Mouse (Mus musculus): ENCODE results near the gene Tm4sf4.

Tm4sf4 gene

DNA sequence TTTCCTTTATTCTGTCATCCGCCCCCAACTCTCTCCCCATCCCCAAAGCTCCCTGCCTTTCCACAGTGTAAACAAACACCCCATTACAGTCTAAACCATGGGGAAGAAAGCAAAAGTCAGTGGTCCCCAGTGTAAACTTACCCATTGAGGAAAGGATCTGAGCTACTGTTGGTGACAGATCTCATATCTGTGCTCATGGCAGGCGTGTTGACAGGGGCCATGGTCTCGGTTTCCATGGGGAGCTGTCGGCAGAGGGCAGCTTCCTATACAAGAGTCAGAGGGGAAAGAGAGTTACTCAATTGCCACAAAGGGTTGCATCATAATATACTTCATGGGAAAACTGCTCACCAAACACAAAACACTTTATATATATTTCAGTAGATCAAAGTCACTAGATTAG is 38.2 kb downstream of the Tm4sf4 start:
- H3K36me3 ChIP-seq (ENCODE audit: insufficient read depth, low read length), result peaks cover 14% of the 10 kb centered on the region; the same call in 1 of the 2 replicates
- H3K9me3 ChIP-seq (ENCODE audit: low read length), result no peaks in the 10 kb centered on the region
- H3K27me3 ChIP-seq (ENCODE audit: insufficient read depth, low read length), result no peaks in the 10 kb centered on the region

DNA sequence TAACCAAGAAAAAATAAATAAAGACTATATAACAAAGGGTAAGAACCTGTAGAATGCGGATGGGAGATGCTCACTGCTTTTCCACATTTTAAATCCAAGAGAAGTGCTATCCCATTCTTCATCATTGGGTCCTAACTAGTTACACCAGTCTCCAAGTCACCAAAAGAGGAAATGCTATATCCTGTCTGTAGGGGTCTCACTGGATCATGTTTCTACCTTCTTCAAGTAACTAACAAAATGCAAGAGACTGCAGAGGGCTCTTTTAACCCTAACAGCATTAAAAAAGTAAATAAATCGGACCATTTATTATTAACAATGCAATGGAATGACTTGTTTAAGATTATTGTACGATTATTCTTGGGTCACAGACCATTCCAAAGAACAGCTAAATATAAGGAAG is 41.2 kb downstream of the Tm4sf4 start:
- Histone ChIP-seq H3K36me3 (ENCODE audit: insufficient read depth, low read length) (peaks cover 10% of the 10 kb centered on the region; the same call in 1 of the 2 replicates), H3K27me3 (ENCODE audit: insufficient read depth, low read length) (no peaks in the 10 kb centered on the region), H3K4me1 (replicated peaks; ENCODE audit: low read depth, low read length) (peaks cover 12% of the 10 kb centered on the region), H3K9me3 (ENCODE audit: low read length) (no peaks in the 10 kb centered on the region), H3K4me3 (replicated peaks; ENCODE audit: low read length) (no peak overlapping the region)
- TF ChIP-seq CTCF (conservative IDR thresholded peaks at IDR 0.05; ENCODE audit: low read length) (0 out of 2 replicates have a peak, but pooled peaks have one; percentile 12), NANOG (IDR thresholded peaks at IDR 0.05; ENCODE audit: borderline replicate concordance, low read length) (no peak), POU5F1 (IDR thresholded peaks at IDR 0.05; ENCODE audit: borderline replicate concordance, low read length) (no peak)

More for the DNA sequence above, 38.2 kb downstream of the Tm4sf4 start:
- Histone ChIP-seq H3K4me3 (replicated peaks; ENCODE audit: low read length) (no peak overlapping the region), H3K4me1 (replicated peaks; ENCODE audit: low read depth, low read length) (no peaks in the 10 kb centered on the region)
- no peak for TF ChIP-seq CTCF (conservative IDR thresholded peaks at IDR 0.05; ENCODE audit: low read length)
- TF ChIP-seq NANOG (IDR thresholded peaks at IDR 0.05; ENCODE audit: borderline replicate concordance, low read length), result no peak
- no peak for TF ChIP-seq POU5F1 (IDR thresholded peaks at IDR 0.05; ENCODE audit: borderline replicate concordance, low read length)

DNA sequence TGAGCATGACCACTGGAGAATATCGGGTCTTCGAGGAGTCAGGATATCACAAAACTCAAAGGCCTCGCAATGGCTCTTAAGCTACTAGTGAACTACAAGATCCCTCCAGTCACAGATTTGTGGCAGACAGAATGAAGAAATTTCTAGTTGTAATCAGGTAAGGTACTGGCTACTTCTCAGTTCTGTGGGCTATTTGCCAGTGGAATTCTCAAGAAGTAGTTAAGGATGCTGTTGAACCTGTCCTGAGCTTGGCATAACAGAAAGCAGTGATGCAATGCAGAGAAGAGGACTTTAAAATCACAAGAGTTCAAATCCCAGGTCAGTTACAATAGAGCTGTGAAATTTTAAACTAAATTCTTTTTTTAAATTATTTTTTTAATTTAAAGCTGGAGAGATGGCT is 44.2 kb downstream of the Tm4sf4 start:
- Histone ChIP-seq H3K4me1 (replicated peaks; ENCODE audit: low read depth, low read length) (peaks cover 30% of the 10 kb centered on the region), H3K4me3 (replicated peaks; ENCODE audit: low read length) (no peak overlapping the region), H3K36me3 (ENCODE audit: insufficient read depth, low read length) (no peaks in the 10 kb centered on the region), H3K27me3 (ENCODE audit: insufficient read depth, low read length) (no peaks in the 10 kb centered on the region), H3K9me3 (ENCODE audit: low read length) (no peaks in the 10 kb centered on the region)
- TF ChIP-seq CTCF (conservative IDR thresholded peaks at IDR 0.05; ENCODE audit: low read length) (no peak), NANOG (IDR thresholded peaks at IDR 0.05; ENCODE audit: borderline replicate concordance, low read length) (no peak), POU5F1 (IDR thresholded peaks at IDR 0.05; ENCODE audit: borderline replicate concordance, low read length) (no peak)

DNA sequence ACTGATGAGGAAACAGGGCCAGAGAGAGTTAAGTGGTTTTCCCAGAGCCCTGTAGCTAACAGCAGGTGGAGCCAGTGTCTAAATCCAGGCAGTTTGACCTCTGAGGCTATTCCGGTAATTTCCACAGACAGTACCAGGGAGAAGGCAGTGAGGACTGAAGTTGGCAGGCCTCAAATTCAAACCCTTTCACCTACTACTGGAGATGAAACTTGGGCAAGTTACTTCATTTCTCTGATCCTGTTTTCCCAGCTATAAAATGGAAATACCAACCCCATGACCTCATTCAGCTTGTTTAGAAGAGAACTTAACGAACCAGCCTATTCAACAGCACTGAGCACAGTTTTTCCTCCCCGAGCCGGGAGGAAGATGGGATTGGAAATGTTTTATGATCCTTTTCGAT is 45.2 kb downstream of the Tm4sf4 start:
- Histone ChIP-seq H3K27me3 (ENCODE audit: insufficient read depth, low read length) (no peaks in the 10 kb centered on the region), H3K4me1 (replicated peaks; ENCODE audit: low read depth, low read length) (peaks cover 33% of the 10 kb centered on the region), H3K36me3 (ENCODE audit: insufficient read depth, low read length) (no peaks in the 10 kb centered on the region), H3K4me3 (replicated peaks; ENCODE audit: low read length) (peak overlapping the region; percentile 18; the same call in 1 of the 2 replicates), H3K9me3 (ENCODE audit: low read length) (no peaks in the 10 kb centered on the region)
- TF ChIP-seq CTCF (conservative IDR thresholded peaks at IDR 0.05; ENCODE audit: low read length) (peak; percentile 34), NANOG (IDR thresholded peaks at IDR 0.05; ENCODE audit: borderline replicate concordance, low read length) (no peak), POU5F1 (IDR thresholded peaks at IDR 0.05; ENCODE audit: borderline replicate concordance, low read length) (no peak)

DNA sequence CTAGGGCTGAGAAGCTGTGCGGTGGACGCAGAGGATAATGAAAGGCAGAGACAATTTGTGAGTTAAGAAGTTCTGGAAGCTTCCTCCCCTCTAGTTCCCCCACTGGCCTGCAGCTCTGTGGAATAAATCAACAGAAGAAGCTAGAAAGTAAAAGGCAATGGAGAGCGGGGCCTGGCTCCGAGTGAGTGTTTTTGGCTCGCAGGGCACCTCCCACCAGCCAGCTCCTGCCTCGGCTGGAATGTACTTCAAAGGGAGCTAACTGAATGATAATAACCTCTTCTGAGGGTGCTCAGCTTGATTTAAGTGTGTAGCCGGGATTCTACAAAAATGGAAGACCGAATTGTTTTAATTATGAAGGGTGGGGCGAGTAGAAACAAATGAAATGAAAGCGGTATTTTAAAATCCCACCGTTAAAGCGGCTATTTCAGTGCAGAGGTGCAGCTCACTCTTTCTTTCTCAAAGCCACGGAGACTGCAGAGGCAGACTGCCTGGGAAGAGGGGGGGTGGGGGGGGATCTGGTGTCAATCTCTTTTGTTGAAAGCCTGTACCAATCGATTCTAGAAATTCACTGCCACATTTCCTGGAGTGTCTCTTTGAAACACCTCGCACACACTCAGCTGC is 46.0 kb downstream of the Tm4sf4 start:
- Histone ChIP-seq H3K27me3 (ENCODE audit: insufficient read depth, low read length) (no peaks in the 10 kb centered on the region), H3K36me3 (ENCODE audit: insufficient read depth, low read length) (no peaks in the 10 kb centered on the region), H3K4me3 (replicated peaks; ENCODE audit: low read length) (peak overlapping the region; percentile 18; the same call in 1 of the 2 replicates), H3K4me1 (replicated peaks; ENCODE audit: low read depth, low read length) (peaks cover 33% of the 10 kb centered on the region), H3K9me3 (ENCODE audit: low read length) (no peaks in the 10 kb centered on the region)
- TF ChIP-seq CTCF (conservative IDR thresholded peaks at IDR 0.05; ENCODE audit: low read length), result no peak

DNA sequence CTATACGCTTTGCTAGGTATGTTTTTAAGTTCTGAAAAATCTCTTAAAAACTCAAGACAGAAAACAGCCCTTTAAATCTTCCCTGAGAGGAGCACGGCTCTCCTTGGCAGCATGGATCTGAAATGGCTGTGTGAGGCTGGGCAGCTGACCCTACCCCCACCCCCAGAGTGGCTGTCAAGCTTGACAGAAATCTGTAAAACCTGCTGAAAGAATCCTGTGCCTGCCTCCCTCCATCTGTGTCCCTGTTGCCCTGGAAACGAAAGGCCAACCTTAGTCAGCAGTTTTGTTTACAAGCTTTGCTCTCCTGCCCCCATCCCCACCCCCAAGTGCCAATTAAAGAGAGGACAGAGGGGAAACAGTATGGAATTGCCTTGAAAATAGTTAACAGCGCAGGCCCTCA is 47.3 kb downstream of the Tm4sf4 start:
- Histone ChIP-seq H3K27me3 (ENCODE audit: insufficient read depth, low read length) (no peaks in the 10 kb centered on the region), H3K4me1 (replicated peaks; ENCODE audit: low read depth, low read length) (peaks cover 33% of the 10 kb centered on the region), H3K36me3 (ENCODE audit: insufficient read depth, low read length) (peaks cover 8% of the 10 kb centered on the region), H3K4me3 (replicated peaks; ENCODE audit: low read length) (no peak overlapping the region), H3K9me3 (ENCODE audit: low read length) (peaks cover 4% of the 10 kb centered on the region)
- TF ChIP-seq NANOG (IDR thresholded peaks at IDR 0.05; ENCODE audit: borderline replicate concordance, low read length) (no peak), POU5F1 (IDR thresholded peaks at IDR 0.05; ENCODE audit: borderline replicate concordance, low read length) (no peak), CTCF (conservative IDR thresholded peaks at IDR 0.05; ENCODE audit: low read length) (no peak)

DNA sequence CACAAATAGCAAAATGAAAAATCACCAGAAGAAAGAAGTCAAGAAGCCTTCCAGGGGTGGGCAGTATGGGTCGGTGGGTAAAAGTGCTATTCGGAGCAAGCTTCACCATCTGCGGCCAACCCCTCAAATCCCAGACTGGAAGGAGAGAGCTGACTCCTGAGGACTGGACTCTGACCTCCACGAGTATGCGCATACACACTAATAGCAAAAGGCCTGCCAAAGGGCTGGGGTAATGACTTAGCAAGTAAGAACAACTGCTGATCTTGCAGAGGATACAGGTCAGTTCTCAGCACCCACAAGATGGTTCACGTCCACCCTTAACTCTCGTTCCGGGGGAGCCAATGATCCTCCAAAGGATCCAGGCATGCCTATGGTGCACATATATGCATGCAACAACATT is 49.3 kb downstream of the Tm4sf4 start:
- no peak for TF ChIP-seq NANOG (IDR thresholded peaks at IDR 0.05; ENCODE audit: borderline replicate concordance, low read length)
- TF ChIP-seq CTCF (conservative IDR thresholded peaks at IDR 0.05; ENCODE audit: low read length), result no peak
- no peak for TF ChIP-seq POU5F1 (IDR thresholded peaks at IDR 0.05; ENCODE audit: borderline replicate concordance, low read length)
- H3K4me1 ChIP-seq (replicated peaks; ENCODE audit: low read depth, low read length), result peaks cover 33% of the 10 kb centered on the region
- H3K4me3 ChIP-seq (replicated peaks; ENCODE audit: low read length), result no peak overlapping the region
- peaks cover 8% of the 10 kb centered on the region for H3K36me3 ChIP-seq (ENCODE audit: insufficient read depth, low read length)
- H3K9me3 ChIP-seq (ENCODE audit: low read length), result peaks cover 4% of the 10 kb centered on the region
- no peaks in the 10 kb centered on the region for H3K27me3 ChIP-seq (ENCODE audit: insufficient read depth, low read length)

DNA sequence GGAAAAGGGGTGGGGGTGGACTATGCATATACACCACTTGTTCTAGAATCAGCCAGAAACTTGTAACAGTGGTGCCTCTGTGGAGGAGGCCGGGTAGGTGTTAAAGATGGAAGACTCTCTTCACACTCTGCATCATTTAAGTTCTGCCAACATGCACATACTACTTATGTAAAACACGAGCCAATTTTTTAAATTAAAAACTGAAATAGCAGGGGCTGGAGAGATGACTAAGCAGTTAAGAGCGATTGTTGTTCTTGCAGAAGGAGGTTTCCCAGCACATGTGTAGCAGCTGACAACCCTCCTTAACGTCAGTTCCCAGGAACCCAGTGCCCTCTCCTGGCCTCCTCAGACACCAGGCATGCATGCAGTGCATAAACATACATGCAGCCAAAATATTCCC is 55.5 kb downstream of the Tm4sf4 start:
- TF ChIP-seq NANOG (IDR thresholded peaks at IDR 0.05; ENCODE audit: borderline replicate concordance, low read length), result no peak
- TF ChIP-seq POU5F1 (IDR thresholded peaks at IDR 0.05; ENCODE audit: borderline replicate concordance, low read length), result no peak
- TF ChIP-seq CTCF (conservative IDR thresholded peaks at IDR 0.05; ENCODE audit: low read length), result no peak
- no peaks in the 10 kb centered on the region for H3K27me3 ChIP-seq (ENCODE audit: insufficient read depth, low read length)
- no peaks in the 10 kb centered on the region for H3K4me1 ChIP-seq (replicated peaks; ENCODE audit: low read depth, low read length)

DNA sequence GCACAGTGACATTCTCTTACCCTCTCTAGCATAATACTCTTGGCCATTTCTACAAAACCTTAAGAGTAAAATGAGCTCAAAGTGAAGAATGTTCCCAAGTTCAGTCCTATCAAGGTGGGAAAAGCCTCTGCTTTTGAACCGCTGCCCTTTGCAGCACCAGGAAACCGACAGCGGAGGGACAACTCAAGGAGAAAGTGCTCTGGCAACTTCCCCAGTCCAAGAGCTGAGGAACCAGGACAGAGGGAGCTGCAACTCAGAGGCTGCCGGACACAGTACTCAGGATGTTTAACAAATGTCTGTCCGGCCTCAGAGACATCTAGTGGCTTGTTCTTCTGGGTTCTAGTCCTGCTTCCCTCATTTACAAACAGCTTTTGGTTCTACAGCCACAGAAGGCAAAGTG is 56.9 kb downstream of the Tm4sf4 start:
- Histone ChIP-seq H3K9me3 (ENCODE audit: low read length) (peaks cover 4% of the 10 kb centered on the region), H3K4me3 (replicated peaks; ENCODE audit: low read length) (no peak overlapping the region), H3K27me3 (ENCODE audit: insufficient read depth, low read length) (no peaks in the 10 kb centered on the region), H3K4me1 (replicated peaks; ENCODE audit: low read depth, low read length) (no peaks in the 10 kb centered on the region), H3K36me3 (ENCODE audit: insufficient read depth, low read length) (peaks cover 4% of the 10 kb centered on the region)
- TF ChIP-seq POU5F1 (IDR thresholded peaks at IDR 0.05; ENCODE audit: borderline replicate concordance, low read length), result no peak
- no peak for TF ChIP-seq CTCF (conservative IDR thresholded peaks at IDR 0.05; ENCODE audit: low read length)
- TF ChIP-seq NANOG (IDR thresholded peaks at IDR 0.05; ENCODE audit: borderline replicate concordance, low read length), result no peak

More for the DNA sequence above, 55.5 kb downstream of the Tm4sf4 start:
- peaks cover 8% of the 10 kb centered on the region for H3K36me3 ChIP-seq (ENCODE audit: insufficient read depth, low read length)
- no peak overlapping the region for H3K4me3 ChIP-seq (replicated peaks; ENCODE audit: low read length)
- peaks cover 4% of the 10 kb centered on the region for H3K9me3 ChIP-seq (ENCODE audit: low read length)
